Mouse (Mus musculus) limb, embryonic 12.5 days (tissue): ENCODE results near the gene Tppp2. TPM values are rescaled to one million over a fixed set of nuclear protein-coding genes. Genes with fewer than 3 reads are reported as not detected.

Source experiments
- ATAC-seq: fragments of 200-750 bp; cut with Nextera tagmentation; 2 replicates; pipeline ENCODE4 v1.8.0; 2017; ENCODE audit warnings: low read depth, moderate TSS enrichment; ENCODE audit not compliant: insufficient number of reproducible peaks, insufficient read depth, low FRiP score, low TSS enrichment
- H3K27ac ChIP-seq: fragments of 300-500 bp; sonication (generic); 2 replicates; pipeline ENCODE4 v1.5.1; 2016; ENCODE audit warnings: mild to moderate bottlenecking, moderate library complexity
- H3K27me3 ChIP-seq: fragments of 300-500 bp; sonication (generic); 2 replicates; pipeline ENCODE4 v1.6.1; 2016; ENCODE audit warnings: mild to moderate bottlenecking, moderate library complexity
- H3K36me3 ChIP-seq: fragments of 300-500 bp; sonication (generic); 2 replicates; pipeline ENCODE4 v1.6.1; 2016; ENCODE audit warnings: mild to moderate bottlenecking, moderate library complexity
- H3K4me1 ChIP-seq: fragments of 300-500 bp; sonication (generic); replicated peaks from 2 replicates; pipeline ENCODE4 v1.6.1; 2016
- H3K4me2 ChIP-seq: fragments of 300-500 bp; sonication (generic); 2 replicates; pipeline ENCODE4 v1.6.1; 2016; ENCODE audit warnings: mild to moderate bottlenecking, moderate library complexity
- H3K4me3 ChIP-seq: fragments of 300-500 bp; sonication (generic); replicated peaks from 2 replicates; pipeline ENCODE4 v1.5.1; 2016; ENCODE audit warnings: mild to moderate bottlenecking
- H3K9ac ChIP-seq: fragments of 300-500 bp; sonication (generic); replicated peaks from 2 replicates; pipeline ENCODE4 v1.6.1; 2016; ENCODE audit warnings: mild to moderate bottlenecking, moderate library complexity
- H3K9me3 ChIP-seq: fragments of 300-500 bp; sonication (generic); 2 replicates; pipeline ENCODE4 v1.6.1; 2016; ENCODE audit warnings: mild to moderate bottlenecking, moderate library complexity
- WGBS: fragments of 180-500 bp; shearing (Covaris S2); methylation state at CpG from one replicate; pipeline ENCODE4 v1.1.7; 2016; 5-methylcytosine and 5-hydroxymethylcytosine counted together
- polyA plus RNA-seq: library from polyadenylated mRNA; unstranded; fragments of >200 nt; fragmentation: Nextera tagmentation; extraction: Ambion mirVana; gene quantifications from 2 replicates; pipeline ENCODE4 v1.2.1, GENCODE M21; 2016

Gene Tppp2
- polyA plus RNA-seq, 1 experiment from 2014 or later: not detected

GRCm38 (mm10) chr14:51893094-51893794 is 25.0 kb upstream of the Tppp2 start:
- Histone ChIP-seq H3K9ac (no peak overlapping the region), H3K27me3 (no peaks in the 10 kb centered on the region), H3K4me3 (no peak overlapping the region), H3K36me3 (peaks cover 48% of the 10 kb centered on the region), H3K27ac (no peak overlapping the region), H3K9me3 (no peaks in the 10 kb centered on the region), H3K4me2 (no peak overlapping the region), H3K4me1 (no peaks in the 10 kb centered on the region; the same call in 1 of the 2 replicates)
- WGBS: 23% methylated on average over 10 of the region's 10 CpGs
- peak; percentile 24; the same call in 1 of the 2 replicates for ATAC-seq

- H3K36me3 ChIP-seq: peaks cover 43% of the 10 kb centered on the region
- no peak overlapping the region for H3K9ac ChIP-seq
- no peak overlapping the region for H3K27ac ChIP-seq
- WGBS: 50% methylated on average over 3 of the region's 3 CpGs
- no peaks in the 10 kb centered on the region for H3K9me3 ChIP-seq
- no peak overlapping the region for H3K4me3 ChIP-seq
- no peaks in the 10 kb centered on the region for H3K27me3 ChIP-seq
- H3K4me1 ChIP-seq: no peaks in the 10 kb centered on the region; the same call in 1 of the 2 replicates
- ATAC-seq: no peak
- H3K4me2 ChIP-seq: no peak overlapping the region
These were observed 24.4 kb upstream of the Tppp2 start for GRCm38 (mm10) chr14:51893809-51894208.

- no peaks in the 10 kb centered on the region for H3K9me3 ChIP-seq
- no peak overlapping the region for H3K4me2 ChIP-seq
- H3K4me1 ChIP-seq: no peaks in the 10 kb centered on the region; the same call in 1 of the 2 replicates
- no peak overlapping the region for H3K27ac ChIP-seq
- 0 out of 2 replicates have a peak overlapping the region, but pooled peaks have one; percentile 8 for H3K9ac ChIP-seq
- ATAC-seq: no peak
- peaks cover 30% of the 10 kb centered on the region for H3K36me3 ChIP-seq
- H3K4me3 ChIP-seq: no peak overlapping the region
- H3K27me3 ChIP-seq: no peaks in the 10 kb centered on the region
- WGBS: 77% methylated on average over 14 of the region's 14 CpGs
These were observed 23.2 kb upstream of the Tppp2 start for GRCm38 (mm10) chr14:51895071-51895470.

DNA sequence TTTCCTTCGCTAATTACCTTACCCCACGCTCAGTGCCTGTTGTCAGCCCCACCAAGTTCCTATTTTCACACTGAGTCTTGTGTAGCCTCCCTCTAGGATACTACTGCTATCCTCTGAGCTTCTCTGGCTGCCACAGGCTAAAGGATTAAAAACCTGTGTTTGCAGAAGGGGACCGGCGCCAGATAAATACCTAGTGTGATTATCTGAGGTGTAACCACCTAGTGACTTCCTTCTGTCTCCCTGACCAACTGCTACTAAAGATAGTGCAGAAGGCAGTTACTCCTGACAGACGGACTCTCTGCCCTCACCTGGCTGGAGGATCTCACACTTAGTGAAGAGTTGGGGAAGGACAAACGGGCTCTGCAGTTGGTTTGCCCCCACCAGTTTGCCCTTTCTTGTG is 22.2 kb upstream of the Tppp2 start:
- ATAC-seq: no peak
- H3K9me3 ChIP-seq: no peaks in the 10 kb centered on the region
- H3K27ac ChIP-seq: no peak overlapping the region
- H3K4me2 ChIP-seq: no peak overlapping the region
- H3K9ac ChIP-seq: no peak overlapping the region
- WGBS: 82% methylated on average over 6 of the region's 6 CpGs
- H3K4me3 ChIP-seq: no peak overlapping the region
- H3K36me3 ChIP-seq: peaks cover 21% of the 10 kb centered on the region
- no peaks in the 10 kb centered on the region; the same call in 1 of the 2 replicates for H3K4me1 ChIP-seq
- H3K27me3 ChIP-seq: no peaks in the 10 kb centered on the region

DNA sequence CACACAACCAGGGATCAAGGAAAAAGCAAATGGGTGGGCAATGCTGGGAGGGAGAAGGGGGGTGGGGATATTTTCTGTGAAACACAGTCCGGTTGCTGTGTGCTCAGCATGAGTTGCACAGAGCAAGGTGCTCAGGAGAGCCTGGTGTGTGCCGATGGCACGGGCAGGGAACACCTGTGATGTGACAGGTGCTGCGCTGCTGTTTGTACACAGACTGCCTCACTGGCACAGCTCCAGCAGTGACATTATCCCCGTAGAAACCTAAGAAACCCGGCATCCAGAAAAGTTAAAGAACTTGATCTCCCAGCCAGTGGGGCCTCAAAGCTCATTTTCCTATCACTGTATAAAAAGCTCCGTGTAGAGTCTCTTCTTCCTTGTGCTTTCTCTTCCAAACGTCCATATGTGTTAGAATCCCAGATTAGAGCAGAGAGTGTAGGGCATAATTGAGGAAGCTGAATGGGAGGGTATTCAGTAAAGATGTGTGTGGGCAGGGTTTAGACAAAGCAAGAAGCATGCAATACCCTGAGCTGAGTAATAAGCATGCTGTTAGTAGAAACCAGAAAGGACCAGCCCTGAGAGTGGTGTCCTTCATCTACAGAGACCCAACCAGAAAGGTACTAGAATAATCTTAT is 21.6 kb upstream of the Tppp2 start:
- H3K9me3 ChIP-seq: no peaks in the 10 kb centered on the region
- ATAC-seq: no peak
- peaks cover 14% of the 10 kb centered on the region for H3K36me3 ChIP-seq
- no peak overlapping the region for H3K9ac ChIP-seq
- 78% methylated on average over 8 of the region's 8 CpGs for WGBS
- no peaks in the 10 kb centered on the region; the same call in 1 of the 2 replicates for H3K4me1 ChIP-seq
- no peak overlapping the region for H3K4me2 ChIP-seq
- no peaks in the 10 kb centered on the region for H3K27me3 ChIP-seq
- no peak overlapping the region for H3K27ac ChIP-seq
- H3K4me3 ChIP-seq: no peak overlapping the region

DNA sequence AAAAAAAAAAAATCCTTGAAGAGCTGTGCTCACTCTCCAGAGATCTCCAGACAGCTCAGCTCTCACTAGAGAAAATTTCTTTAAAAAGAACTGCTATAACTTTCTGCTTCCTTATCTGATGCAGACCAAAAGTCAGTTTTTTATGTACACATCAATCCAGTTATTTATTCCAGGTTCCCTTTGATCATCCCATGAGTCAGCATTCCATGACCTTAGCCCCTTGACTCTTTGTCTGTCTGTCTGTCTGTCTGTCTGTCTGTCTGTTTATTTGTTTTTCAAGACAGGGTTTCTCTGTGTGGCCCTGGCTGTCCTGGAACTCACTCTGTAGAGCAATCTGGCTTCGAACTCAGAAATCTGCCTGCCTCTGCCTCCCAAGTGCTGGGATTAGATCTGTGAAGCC is 18.9 kb upstream of the Tppp2 start:
- H3K4me2 ChIP-seq: no peak overlapping the region
- no peak overlapping the region for H3K27ac ChIP-seq
- ATAC-seq: no peak
- no peaks in the 10 kb centered on the region for H3K4me1 ChIP-seq
- no peak overlapping the region for H3K9ac ChIP-seq
- H3K4me3 ChIP-seq: no peak overlapping the region
- WGBS: 95% methylated on average over 1 of the region's 1 CpGs
- 0 out of 2 replicates have a peak, but pooled peaks cover 4% of the 10 kb centered on the region for H3K36me3 ChIP-seq
- H3K27me3 ChIP-seq: no peaks in the 10 kb centered on the region
- H3K9me3 ChIP-seq: no peaks in the 10 kb centered on the region

- Histone ChIP-seq H3K4me3 (no peak overlapping the region), H3K36me3 (peaks cover 3% of the 10 kb centered on the region; the same call in 1 of the 2 replicates), H3K4me1 (no peaks in the 10 kb centered on the region), H3K9me3 (no peaks in the 10 kb centered on the region), H3K27me3 (no peaks in the 10 kb centered on the region), H3K9ac (no peak overlapping the region), H3K4me2 (no peak overlapping the region), H3K27ac (no peak overlapping the region)
- 62% methylated on average over 9 of the region's 9 CpGs for WGBS
- peak; percentile 43; the same call in 1 of the 2 replicates for ATAC-seq
These were observed 15.2 kb upstream of the Tppp2 start for GRCm38 (mm10) chr14:51902806-51903710.

DNA sequence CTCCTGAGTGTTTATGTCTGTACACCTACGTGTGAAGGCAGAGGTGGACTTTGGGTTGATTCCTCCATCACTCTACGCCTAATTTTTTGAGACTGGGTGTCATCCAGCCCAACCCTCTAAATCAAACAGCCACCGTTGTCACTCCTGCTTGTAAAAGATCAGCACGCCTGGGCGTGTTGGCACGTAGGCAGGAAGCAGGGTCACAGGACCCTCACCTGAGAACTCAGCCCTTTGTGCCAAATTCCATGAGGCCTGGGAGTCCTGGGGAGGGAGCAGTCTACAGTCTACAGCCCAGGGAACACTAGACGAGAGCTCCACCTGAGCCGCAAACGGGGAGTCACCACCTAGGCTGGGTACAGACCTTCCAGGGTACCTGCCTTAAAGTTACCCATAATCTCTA is 14.4 kb upstream of the Tppp2 start:
- no peaks in the 10 kb centered on the region for H3K4me1 ChIP-seq
- no peak overlapping the region for H3K4me3 ChIP-seq
- H3K27me3 ChIP-seq: no peaks in the 10 kb centered on the region
- no peak overlapping the region for H3K4me2 ChIP-seq
- no peak overlapping the region for H3K27ac ChIP-seq
- H3K36me3 ChIP-seq: peaks cover 3% of the 10 kb centered on the region; the same call in 1 of the 2 replicates
- no peak overlapping the region for H3K9ac ChIP-seq
- WGBS: 80% methylated on average over 9 of the region's 9 CpGs
- no peaks in the 10 kb centered on the region for H3K9me3 ChIP-seq
- ATAC-seq: no peak

DNA sequence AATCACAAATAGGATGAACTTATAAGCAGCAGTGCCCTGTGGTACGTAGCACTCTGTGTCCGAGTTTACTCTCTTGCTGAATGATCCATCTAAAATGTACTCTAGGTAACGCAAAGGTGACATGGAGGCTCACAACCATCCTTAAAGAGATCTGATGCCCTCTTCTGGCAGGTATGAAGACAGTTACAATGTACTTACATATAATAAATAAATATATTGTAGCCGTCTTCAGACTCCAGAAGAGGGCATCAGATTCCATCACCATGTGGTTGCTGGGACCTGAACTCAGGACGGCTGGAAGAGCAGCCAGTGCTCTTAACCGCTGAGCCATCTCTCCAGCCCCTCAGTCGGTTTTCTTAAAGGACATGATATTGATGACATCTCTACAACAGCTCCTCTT is 13.5 kb upstream of the Tppp2 start:
- Histone ChIP-seq H3K4me2 (no peak overlapping the region), H3K36me3 (peaks cover 3% of the 10 kb centered on the region; the same call in 1 of the 2 replicates), H3K9ac (no peak overlapping the region), H3K4me3 (no peak overlapping the region), H3K27ac (no peak overlapping the region), H3K9me3 (no peaks in the 10 kb centered on the region), H3K27me3 (no peaks in the 10 kb centered on the region), H3K4me1 (no peaks in the 10 kb centered on the region)
- no peak for ATAC-seq
- 69% methylated on average over 7 of the region's 7 CpGs for WGBS

DNA sequence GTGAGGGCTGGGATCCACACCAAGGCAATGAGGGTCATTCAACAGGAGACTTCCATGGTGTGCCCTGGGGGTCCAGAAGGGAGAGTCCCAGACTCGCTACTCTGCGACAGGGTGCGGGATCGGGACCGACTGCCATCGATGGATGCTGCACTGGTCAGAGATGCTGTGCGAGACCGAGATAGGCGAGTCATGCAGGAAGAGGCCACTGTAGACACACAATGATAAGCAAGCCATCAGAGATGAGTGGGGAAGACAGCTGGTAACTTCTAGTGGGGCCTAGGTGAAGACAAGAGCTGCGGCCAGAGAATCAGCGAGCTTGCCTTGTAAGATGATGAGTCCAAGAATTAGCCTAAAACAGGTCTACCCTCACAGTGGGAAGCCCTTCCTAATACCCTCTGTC is 12.1 kb upstream of the Tppp2 start:
- Histone ChIP-seq H3K9me3 (no peaks in the 10 kb centered on the region), H3K27ac (no peak overlapping the region), H3K4me2 (no peak overlapping the region), H3K4me1 (no peaks in the 10 kb centered on the region), H3K9ac (no peak overlapping the region), H3K36me3 (peaks cover 3% of the 10 kb centered on the region; the same call in 1 of the 2 replicates), H3K27me3 (peaks cover 3% of the 10 kb centered on the region), H3K4me3 (no peak overlapping the region)
- ATAC-seq: no peak
- 93% methylated on average over 11 of the region's 11 CpGs for WGBS

DNA sequence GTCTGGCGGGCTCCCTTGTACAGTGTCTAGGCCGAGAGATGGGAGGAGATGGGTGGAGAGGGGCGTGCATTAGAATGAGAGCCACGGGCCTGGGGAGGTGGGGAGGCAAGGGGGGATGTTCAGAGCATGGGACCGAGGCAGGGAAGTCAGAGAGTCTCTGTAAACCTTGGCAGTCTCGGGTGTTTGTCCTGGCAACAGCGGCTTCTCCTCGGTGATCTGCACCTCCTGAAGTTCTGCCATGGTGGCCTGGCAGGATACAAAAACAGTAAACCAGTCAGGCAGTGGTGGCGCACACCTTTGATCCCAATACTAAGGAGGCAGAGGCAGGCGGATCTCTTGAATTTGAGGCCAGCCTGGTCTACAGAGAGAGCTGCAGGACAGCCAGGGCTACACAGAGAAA is 6.9 kb upstream of the Tppp2 start:
- Histone ChIP-seq H3K36me3 (no peaks in the 10 kb centered on the region), H3K4me3 (no peak overlapping the region), H3K9ac (no peak overlapping the region), H3K27ac (no peak overlapping the region), H3K27me3 (peaks cover 16% of the 10 kb centered on the region), H3K9me3 (no peaks in the 10 kb centered on the region), H3K4me1 (peaks cover 19% of the 10 kb centered on the region), H3K4me2 (no peak overlapping the region)
- WGBS: 90% methylated on average over 10 of the region's 10 CpGs
- ATAC-seq: no peak
